Mouse (Mus musculus): ENCODE results near the gene Foxr2. TPM values are rescaled to one million over a fixed set of nuclear protein-coding genes. Genes with fewer than 3 reads are reported as not detected.

Gene Foxr2
- not detected for total RNA-seq (2023)

GRCm38 (mm10) chrX:153118486-153118885, at the start of gene Foxr2:
Gene Foxr2 (plus strand): TSS chrX:153118786.

GRCm38 (mm10) chrX:153139734-153140515, 21.3 kb downstream of the Foxr2 start, which contains the start of gene Rragb:
Gene Rragb (plus strand): TSS chrX:153139981.

Other genes starting within 250 kb of the Foxr2 start
- gene Usp51, start 112.3 kb upstream of the Foxr2 start, total RNA-seq (2023): not detected
- gene Mageh1, start 81.2 kb upstream of the Foxr2 start, total RNA-seq (2023): not detected
- gene Rragb, start 21.2 kb downstream of the Foxr2 start, total RNA-seq (2023): 1 to 10 TPM; 1.7 to 2.5 TPM
- 1 to 10 TPM; 3.3 to 4.1 TPM for gene Klf8, start 118.7 kb downstream of the Foxr2 start, total RNA-seq (2023)